Mouse (Mus musculus) forebrain, postnatal 0 days (tissue): Measurements from ENCODE around the gene Cd79a. TPM values are rescaled to one million over a fixed set of nuclear protein-coding genes. Genes with fewer than 3 reads are reported as not detected.

Experiments
- ATAC-seq: fragments of 200-750 bp; cut with Nextera tagmentation; 2 replicates; pipeline ENCODE4 v1.8.0; 2017; ENCODE audit warnings: mild to moderate bottlenecking, moderate library complexity
- DNase-seq: peaks from one replicate; pipeline ENCODE4 v3.0.0-alpha.2; 2015
- H3K27ac ChIP-seq: fragments of 300-500 bp; sonication (generic); 2 replicates; pipeline ENCODE4 v1.5.1; 2014; ENCODE audit warnings: low read depth, mild to moderate bottlenecking, antibody characterized with exemption, low read length, moderate library complexity, mixed read lengths
- H3K27me3 ChIP-seq: fragments of 300-500 bp; sonication (generic); 2 replicates; pipeline ENCODE4 v1.6.1; 2014; ENCODE audit warnings: mild to moderate bottlenecking, low read length, mixed read lengths; ENCODE audit not compliant: insufficient read depth
- H3K36me3 ChIP-seq: fragments of 300-500 bp; sonication (generic); 2 replicates; pipeline ENCODE4 v1.6.1; 2014; ENCODE audit warnings: mild to moderate bottlenecking, moderate library complexity; ENCODE audit not compliant: insufficient read depth
- H3K4me1 ChIP-seq: fragments of 300-500 bp; sonication (generic); 2 replicates; pipeline ENCODE4 v1.6.1; 2014; ENCODE audit warnings: antibody characterized with exemption; ENCODE audit not compliant: insufficient read depth
- H3K4me2 ChIP-seq: fragments of 300-500 bp; sonication (generic); 2 replicates; pipeline ENCODE4 v1.6.1; 2014; ENCODE audit warnings: low read depth, mild to moderate bottlenecking, moderate library complexity
- H3K4me3 ChIP-seq: fragments of 300-500 bp; sonication (generic); 2 replicates; pipeline ENCODE4 v1.5.1; 2014; ENCODE audit warnings: low read depth, low read length, mixed read lengths
- H3K9ac ChIP-seq: fragments of 300-500 bp; sonication (generic); 2 replicates; pipeline ENCODE4 v1.6.1; 2014; ENCODE audit warnings: mild to moderate bottlenecking
- H3K9me3 ChIP-seq: fragments of 300-500 bp; sonication (generic); 2 replicates; pipeline ENCODE4 v1.6.1; 2016; ENCODE audit warnings: low read length
- CTCF ChIP-seq: sonication (generic); IDR thresholded peaks from 2 replicates; pipeline ENCODE4 v1.5.1; 2016; ENCODE audit warnings: antibody characterized with exemption, control low read depth, low read depth
- WGBS: fragments of 180-500 bp; shearing (Covaris S2); extraction: QIAGEN DNeasy Blood & Tissue Kit; methylation state at CpG from one replicate; pipeline ENCODE4 v1.1.7; 2014; 5-methylcytosine and 5-hydroxymethylcytosine counted together
- polyA plus RNA-seq: library from polyadenylated mRNA; unstranded; fragments of >200 nt; fragmentation: Nextera tagmentation; extraction: Ambion mirVana; gene quantifications from 2 replicates; pipeline ENCODE4 v1.2.1, GENCODE M21; 2015
- total RNA-seq: library from RNA; depleted of rRNA; stranded (reverse); fragments of >200 nt; gene quantifications from 2 replicates; pipeline ENCODE4 v1.2.3, GENCODE M21; 2014; rRNA removed

The Cd79a gene
- total and polyA plus RNA-seq, 2 experiments from 2014 or later = 0.33 to 0.47 TPM

- Histone ChIP-seq H3K9ac (no peak overlapping the region), H3K4me3 (no peak overlapping the region), H3K36me3 (no peaks in the 10 kb centered on the region), H3K4me2 (no peak overlapping the region), H3K9me3 (no peaks in the 10 kb centered on the region), H3K4me1 (no peaks in the 10 kb centered on the region), H3K27ac (no peak overlapping the region), H3K27me3 (peaks cover 77% of the 10 kb centered on the region)
- peak; percentile 80 for TF ChIP-seq CTCF
- DNase-seq (peak; percentile 62), ATAC-seq (peak; percentile 61)
- 3% methylated on average over 8 of the region's 8 CpGs for WGBS
These were observed 52.9 kb downstream of the Cd79a start for GRCm38 (mm10) chr7:24949958-24950623.

Other genes with a start within 250 kb of the Cd79a start
- gene Tex101, start 220.7 kb upstream of the Cd79a start, total RNA-seq = not detected in 2 replicates
- gene Tex101, start 220.7 kb upstream of the Cd79a start, polyA plus RNA-seq = not detected in 2 replicates
- gene BC049730, start 188.1 kb upstream of the Cd79a start, total RNA-seq = not detected in 2 replicates
- not detected in 2 replicates for gene BC049730, start 188.1 kb upstream of the Cd79a start, polyA plus RNA-seq
- gene Gm4763, start 170.5 kb upstream of the Cd79a start, total RNA-seq = not detected in 2 replicates
- gene Gm4763, start 170.5 kb upstream of the Cd79a start, polyA plus RNA-seq = not detected in 2 replicates
- 0.48 TPM in 1 of 2 replicates, not detected in the other for gene Cd177, start 137.1 kb upstream of the Cd79a start, total RNA-seq
- gene Cd177, start 137.1 kb upstream of the Cd79a start, polyA plus RNA-seq = 0.27 and 0.28 TPM in 2 replicates
- 0.57 TPM in 1 of 2 replicates, not detected in the other for gene Ceacam10, start 120.2 kb upstream of the Cd79a start, total RNA-seq
- 0.14 TPM in 1 of 2 replicates, not detected in the other for gene Ceacam10, start 120.2 kb upstream of the Cd79a start, polyA plus RNA-seq
- 26.5 and 99.9 TPM in 2 replicates for gene Gm9844, start 35.2 kb upstream of the Cd79a start, total RNA-seq
- 35.2 and 38.2 TPM in 2 replicates for gene Gm9844, start 35.2 kb upstream of the Cd79a start, polyA plus RNA-seq
- gene Lypd4, start 27.4 kb upstream of the Cd79a start, total RNA-seq = not detected in 2 replicates
- gene Lypd4, start 27.4 kb upstream of the Cd79a start, polyA plus RNA-seq = not detected in 2 replicates
- 0.08 TPM in 1 of 2 replicates, not detected in the other for gene Dmrtc2, start 27.3 kb upstream of the Cd79a start, total RNA-seq
- gene Dmrtc2, start 27.3 kb upstream of the Cd79a start, polyA plus RNA-seq = 0.23 and 0.28 TPM in 2 replicates
- gene Rps19, start 13.0 kb upstream of the Cd79a start, total RNA-seq = 581 and 723 TPM in 2 replicates
- 1,350 and 1,888 TPM in 2 replicates for gene Rps19, start 13.0 kb upstream of the Cd79a start, polyA plus RNA-seq
- 24.5 and 30.3 TPM in 2 replicates for gene Arhgef1, start 5.5 kb downstream of the Cd79a start, total RNA-seq
- 16.7 and 26.8 TPM in 2 replicates for gene Arhgef1, start 5.5 kb downstream of the Cd79a start, polyA plus RNA-seq
- 0.54 and 2.1 TPM in 2 replicates for gene Gm4881, start 47.1 kb downstream of the Cd79a start, total RNA-seq
- 0.33 and 0.97 TPM in 2 replicates for gene Gm4881, start 47.1 kb downstream of the Cd79a start, polyA plus RNA-seq
- gene Rabac1, start 75.4 kb downstream of the Cd79a start, total RNA-seq = 359 and 362 TPM in 2 replicates
- gene Rabac1, start 75.4 kb downstream of the Cd79a start, polyA plus RNA-seq = 393 and 448 TPM in 2 replicates
- 204 and 256 TPM in 2 replicates for gene Atp1a3, start 108.6 kb downstream of the Cd79a start, total RNA-seq
- gene Atp1a3, start 108.6 kb downstream of the Cd79a start, polyA plus RNA-seq = 432 and 535 TPM in 2 replicates
- gene Grik5, start 175.0 kb downstream of the Cd79a start, total RNA-seq = 94.1 and 106 TPM in 2 replicates
- gene Grik5, start 175.0 kb downstream of the Cd79a start, polyA plus RNA-seq = 10.2 and 15.8 TPM in 2 replicates
- gene Zfp574, start 175.2 kb downstream of the Cd79a start, total RNA-seq = 25.4 and 31.5 TPM in 2 replicates
- 30.6 and 33.0 TPM in 2 replicates for gene Zfp574, start 175.2 kb downstream of the Cd79a start, polyA plus RNA-seq